Mouse (Mus musculus) embryo, embryonic 9.5 days (tissue): ENCODE results near the gene Idua.

Source experiments
- DNase-seq: peaks from one replicate; pipeline ENCODE4 v3.0.0-alpha.2; 2017; ENCODE audit errors: extremely low spot score

Gene Idua

DNA sequence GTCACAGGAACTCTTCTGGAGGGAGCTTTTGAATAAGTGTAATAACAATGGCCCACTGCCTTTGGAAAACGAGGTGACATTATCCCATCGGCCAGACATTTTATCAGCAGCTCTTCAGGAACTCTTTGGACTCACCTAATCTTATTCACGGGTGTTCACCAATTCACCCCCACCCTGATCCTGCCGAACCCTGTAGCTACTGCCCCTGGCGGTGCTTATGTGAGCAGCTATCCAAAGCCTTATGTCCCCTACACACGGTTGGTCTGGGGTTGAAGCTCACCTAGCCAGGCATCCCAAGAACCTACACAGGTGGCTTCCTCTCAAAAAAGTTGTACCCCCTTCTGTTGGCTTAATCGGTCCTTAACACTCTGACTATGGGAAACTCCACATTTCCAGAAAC, 59.6 kb downstream of the Idua start:
- DNase-seq = no peak

DNA sequence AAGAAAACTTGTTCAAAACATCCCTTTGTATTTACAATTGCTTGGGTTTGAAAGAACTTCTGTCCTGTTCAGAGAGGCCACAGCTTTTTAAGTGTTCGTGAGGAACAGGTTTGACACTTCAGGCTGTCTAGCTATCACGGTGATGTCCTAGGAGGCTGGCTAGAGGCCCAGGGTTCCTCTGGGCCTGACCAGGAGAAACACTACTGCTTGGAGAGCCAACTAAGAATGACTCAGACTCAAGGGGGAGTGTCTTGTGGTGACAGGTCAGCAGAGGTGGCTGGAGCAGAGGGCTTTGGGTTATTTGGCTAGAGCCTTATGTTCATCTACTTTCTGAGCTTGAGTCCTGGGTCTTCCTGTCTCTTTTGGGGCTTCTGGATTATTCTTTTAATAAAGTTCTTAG, 63.9 kb downstream of the Idua start:
- no peak for DNase-seq

DNA sequence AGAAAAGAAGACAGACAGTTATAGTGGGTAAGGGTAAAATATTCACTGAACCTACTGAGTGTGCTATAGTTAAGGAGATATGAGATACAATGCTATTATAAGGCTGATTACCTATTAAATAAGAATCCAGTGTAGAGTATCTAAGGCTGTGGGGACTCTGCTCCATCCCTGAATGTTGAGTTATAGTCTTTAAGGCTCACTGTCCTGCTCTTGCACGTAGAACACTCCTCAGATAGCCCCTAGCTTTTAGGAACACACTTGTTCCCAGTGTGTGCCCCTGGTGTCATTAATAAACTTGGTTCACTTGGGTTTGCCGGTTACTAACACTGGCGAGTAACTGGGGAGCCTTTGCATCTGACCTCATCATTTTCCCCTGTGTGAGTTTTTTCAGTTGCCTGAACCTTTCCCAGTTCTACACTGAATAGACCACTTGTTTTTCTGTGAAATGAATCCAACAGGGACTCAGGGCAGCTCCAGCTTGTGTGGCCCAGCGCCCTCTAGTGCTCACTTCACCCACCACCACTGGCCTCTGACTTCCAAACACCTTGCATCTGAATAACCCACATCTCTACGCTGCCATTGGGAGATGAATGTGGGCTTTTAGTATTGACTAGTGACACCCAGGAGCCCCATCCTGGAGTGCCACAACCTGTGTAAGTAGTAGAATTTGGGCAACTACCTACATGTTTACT, 66.6 kb downstream of the Idua start:
- DNase-seq = peak; percentile 69

DNA sequence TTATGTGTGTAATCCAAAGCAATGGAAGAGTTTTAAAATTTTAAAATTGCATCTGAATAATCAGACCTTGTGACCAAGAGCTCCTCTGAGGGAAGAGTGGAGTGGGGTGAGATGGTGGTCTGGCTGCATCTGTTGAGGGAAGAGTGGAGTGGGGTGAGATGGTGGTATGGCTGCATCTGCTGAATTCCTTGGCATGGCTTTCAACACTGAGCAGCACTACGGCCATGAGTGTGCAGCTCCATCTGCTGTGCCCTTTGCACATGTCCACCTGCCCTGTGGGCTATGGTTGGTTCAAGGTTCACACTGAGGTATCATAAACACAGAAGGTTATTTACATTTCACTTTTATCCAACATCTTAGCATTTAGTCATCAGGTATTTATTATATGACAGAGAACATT, 67.3 kb downstream of the Idua start:
- no peak for DNase-seq
